Mouse (Mus musculus) heart, postnatal 0 days (tissue): ENCODE data around the gene Rfx5.

ENCODE experiments used
- CTCF ChIP-seq: IDR thresholded peaks from 2 replicates; pipeline ENCODE4 v1.5.1; 2016; ENCODE audit warnings: antibody characterized with exemption, control low read depth, low read depth
- EP300 ChIP-seq: IDR thresholded peaks from 2 replicates; pipeline ENCODE4 v1.6.1; 2016; ENCODE audit warnings: antibody characterized with exemption, low read depth

DNA sequence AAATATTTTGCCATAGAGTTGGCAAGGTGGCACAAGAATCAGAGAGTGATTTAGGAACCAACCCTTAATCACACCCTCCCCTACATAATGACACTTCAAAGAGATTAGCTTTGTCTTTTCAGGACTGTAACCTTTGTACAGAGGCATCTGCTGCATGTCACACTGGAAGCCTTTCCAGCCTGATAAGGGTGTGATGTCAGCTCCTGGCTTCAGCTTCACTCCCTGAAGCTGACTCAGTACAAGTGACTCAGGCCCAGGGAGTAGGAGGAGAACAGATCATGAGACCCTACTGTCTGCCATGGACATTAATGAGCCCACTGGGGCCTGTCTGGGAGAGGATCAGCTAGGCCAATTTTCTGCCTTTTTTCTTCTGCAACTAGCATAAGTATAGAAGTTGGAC is 33.7 kb downstream of the Rfx5 start:
- TF ChIP-seq EP300 = peak; percentile 51; the same call in 1 of the 2 replicates
- TF ChIP-seq CTCF = no peak
